Mouse (Mus musculus) kidney, adult 11 months (tissue): ENCODE data around the gene Grin2b.

ENCODE experiments used
- DNase-seq: peaks from one replicate; pipeline ENCODE4 v3.0.0; 2022

Gene Grin2b

DNA sequence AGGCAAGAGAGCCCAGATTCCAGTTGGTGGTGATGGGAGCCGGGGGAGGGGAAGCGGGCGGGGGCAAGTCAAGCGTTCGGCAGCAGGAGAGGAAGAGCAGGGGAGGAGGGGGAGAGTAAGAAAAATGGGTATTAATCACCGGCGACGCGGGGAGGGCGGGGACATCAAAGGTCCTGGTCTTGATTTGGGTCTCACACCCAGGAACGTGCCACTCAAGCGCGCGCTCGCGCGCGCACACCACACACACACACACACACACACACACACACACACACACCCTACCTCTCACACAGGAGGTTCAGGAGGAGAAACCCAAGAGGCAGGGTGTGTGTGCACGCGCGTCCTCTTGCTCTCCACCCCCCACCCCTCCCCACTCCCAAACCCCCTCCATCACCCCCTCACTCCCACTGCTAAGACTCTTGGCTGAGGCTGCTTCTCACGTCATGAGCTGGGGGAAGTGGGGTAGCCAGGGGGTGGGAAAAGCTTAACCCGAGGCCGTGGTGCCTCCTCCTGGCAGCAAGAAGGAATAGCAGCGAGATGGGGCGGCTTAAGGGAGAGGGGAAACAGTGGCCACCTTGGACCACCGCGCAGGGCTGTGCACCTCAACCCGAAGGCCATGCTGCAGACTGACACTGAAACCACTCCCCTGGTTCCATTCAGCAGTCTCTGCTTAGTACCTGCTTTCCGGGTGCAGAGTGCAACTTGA is at the start of gene Grin2b:
Grin2b (minus strand) TSS at position 321 of the 706 bp plus-strand sequence.
- no peak for DNase-seq

DNA sequence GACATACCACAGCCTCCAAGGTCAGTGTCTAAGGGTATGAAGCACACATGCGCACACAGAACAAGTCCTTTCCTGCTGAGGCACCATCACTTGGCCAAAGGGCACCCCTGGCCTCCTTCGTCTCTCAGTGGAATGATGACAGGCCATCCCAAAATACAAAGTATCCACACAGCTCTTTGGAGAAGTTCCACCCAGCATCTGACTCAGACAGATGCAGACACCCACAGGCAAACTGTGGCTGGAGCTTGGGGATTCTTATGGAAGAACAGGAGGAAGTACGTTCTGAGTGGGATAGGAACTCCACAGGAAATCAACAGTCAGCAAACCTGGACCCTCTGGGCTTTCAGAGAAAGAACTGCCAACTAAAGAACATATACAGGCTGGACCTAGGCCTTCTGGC is 48.6 kb upstream of the Grin2b start:
- DNase-seq: no peak

DNA sequence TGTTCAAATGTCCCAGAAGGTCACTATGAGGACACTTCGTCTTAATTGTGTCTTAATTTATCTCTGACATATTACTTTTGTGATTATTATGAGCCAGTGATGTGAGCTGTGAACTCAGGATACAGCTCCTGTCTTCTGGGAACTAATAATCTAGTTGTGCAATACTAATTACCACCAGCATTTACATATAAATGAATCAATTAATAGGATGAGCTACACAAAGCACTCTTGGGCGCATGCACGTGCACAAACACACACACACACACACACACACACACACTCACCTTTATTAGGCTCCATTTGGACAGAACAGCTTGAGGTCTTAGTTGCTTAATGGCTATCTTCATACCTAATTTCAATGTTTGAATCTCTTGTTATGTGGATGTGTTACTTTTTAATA is 37.1 kb upstream of the Grin2b start:
- DNase-seq: no peak

DNA sequence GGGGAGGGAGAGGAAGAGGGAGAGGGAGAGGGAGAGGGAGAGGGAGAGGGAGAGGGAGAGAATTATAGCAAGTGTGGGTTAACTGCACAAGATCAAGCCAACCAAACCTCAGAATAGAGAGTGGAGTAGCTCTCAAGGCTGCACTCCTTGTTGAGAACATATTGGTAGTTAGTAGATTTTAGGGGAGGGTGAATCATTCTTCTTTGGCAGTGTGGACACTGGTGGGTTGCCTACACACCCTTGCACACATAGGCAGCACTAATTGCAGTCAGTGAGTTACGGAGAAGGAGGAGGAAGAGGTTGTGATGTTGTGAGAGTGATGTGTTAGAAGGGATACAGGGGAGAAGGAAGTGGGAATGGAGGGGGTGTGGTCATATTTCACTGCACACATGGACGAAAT is 26.5 kb upstream of the Grin2b start:
- no peak for DNase-seq

DNA sequence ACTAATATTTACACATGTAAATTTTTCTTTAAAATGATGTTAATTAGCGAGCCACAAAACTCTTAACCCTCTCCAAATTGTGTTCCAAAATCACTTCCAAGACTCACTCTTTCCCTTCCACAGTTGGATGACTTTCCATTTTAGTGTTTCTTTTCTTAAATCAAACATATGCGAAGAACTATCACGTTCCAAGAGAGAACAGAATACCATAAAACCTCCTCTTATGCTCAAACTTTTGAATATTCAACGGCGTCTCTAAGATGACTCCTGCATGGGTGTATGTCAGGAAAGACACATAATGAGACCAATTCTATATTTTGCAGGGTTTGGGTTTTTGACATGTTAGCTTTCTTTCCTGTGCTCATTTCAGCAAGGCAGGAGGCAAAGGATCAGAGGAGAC is 21.3 kb upstream of the Grin2b start:
- DNase-seq: no peak

DNA sequence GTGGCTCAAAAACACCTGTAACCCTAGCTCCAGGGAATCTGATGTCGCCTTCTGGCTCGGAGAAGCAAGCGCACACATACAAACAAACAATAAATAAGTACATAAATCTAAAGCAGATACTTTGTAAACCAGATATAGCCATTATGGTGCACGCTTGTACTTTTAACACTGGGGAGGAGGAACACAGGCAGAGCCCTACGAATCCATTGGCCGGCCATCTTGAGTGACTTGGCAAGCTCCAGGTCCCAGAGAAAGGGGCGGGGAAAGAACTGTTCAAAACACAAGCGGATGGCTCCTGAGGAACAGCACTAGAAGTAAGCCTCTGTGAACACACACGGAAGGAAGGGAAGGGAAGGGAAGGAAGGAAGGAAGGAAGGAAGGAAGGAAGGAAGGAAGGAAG is 4.8 kb upstream of the Grin2b start:
- no peak for DNase-seq

DNA sequence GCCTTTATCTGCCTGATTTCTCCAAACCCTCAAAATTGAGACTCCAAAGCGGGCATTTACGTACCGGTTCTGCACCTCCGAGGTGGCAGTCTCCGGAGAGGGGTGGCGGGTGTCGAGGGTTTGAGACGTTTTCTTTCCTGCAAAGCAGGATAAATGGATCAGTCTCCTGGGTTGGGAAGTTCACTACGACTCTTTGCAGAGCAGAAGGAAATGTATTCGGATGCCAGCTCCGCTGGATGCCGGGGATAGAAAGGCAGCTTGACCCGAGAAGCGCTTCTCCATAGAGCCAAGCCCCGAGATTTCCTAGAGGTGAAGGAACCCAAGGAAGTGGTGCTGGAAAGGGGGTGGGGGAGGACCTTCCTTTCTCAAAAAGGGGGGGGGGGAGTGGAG is 515 bp downstream of the Grin2b start:
- no peak for DNase-seq

DNA sequence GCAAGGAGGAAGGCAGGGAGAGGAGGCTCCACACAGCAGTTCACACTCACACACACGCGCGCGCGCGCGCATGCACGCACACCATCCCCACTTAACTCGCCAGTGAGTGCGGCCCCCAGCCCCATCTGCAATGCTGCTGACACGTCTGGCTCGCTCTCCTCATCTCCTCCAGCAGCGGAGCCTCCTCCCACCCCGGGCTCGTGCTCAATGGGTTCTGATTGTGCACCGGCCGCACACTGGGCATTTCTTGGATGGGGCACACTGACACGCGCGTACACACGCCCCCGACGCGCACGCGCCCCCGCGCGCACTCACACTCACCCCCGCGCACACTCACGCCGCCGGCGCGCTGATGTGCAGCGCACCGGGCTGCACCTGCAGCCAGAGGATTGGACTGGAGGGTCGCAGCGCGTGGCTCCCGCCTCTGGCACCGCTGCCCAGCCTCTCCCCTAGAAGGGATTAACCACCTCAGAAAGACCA is 1.1 kb downstream of the Grin2b start:
- DNase-seq: no peak

DNA sequence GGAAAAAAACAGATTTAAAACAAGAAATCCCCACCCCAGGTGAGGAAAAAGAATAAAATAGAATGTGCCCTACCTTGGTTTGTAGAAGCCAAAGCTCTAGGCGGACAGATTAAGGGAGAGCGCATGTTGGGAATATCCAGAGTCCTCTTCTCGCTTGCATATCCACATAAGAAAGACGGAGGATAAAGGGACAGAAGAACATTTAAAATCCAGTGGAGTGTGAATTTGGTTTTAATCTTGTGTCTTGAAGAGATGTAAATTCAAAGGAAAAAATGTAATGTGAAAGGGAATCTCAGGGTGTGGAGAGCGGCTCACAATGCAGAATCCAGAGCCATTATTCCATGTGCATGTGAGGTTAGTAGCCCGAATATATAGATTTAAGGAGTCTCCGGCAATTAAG is 2.0 kb downstream of the Grin2b start:
- DNase-seq: no peak

DNA sequence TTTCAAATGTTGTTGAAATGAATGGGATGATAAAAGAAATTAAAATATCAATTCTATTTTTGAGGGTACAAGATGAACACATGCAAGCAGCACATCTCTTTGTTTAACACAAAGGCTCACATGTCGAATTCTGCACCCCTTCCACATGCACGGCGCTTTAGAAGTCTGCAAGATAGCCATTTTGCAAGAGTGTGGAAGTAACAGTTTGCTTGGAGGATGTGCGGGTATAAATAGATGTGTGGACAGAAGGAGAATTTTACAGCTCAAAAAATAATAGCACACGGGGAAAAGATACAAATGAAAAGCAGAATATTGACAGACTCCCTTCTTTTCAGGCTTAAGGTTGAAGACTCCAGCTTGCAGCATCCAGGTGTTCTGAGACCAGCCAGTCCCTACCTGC is 2.9 kb downstream of the Grin2b start:
- no peak for DNase-seq

DNA sequence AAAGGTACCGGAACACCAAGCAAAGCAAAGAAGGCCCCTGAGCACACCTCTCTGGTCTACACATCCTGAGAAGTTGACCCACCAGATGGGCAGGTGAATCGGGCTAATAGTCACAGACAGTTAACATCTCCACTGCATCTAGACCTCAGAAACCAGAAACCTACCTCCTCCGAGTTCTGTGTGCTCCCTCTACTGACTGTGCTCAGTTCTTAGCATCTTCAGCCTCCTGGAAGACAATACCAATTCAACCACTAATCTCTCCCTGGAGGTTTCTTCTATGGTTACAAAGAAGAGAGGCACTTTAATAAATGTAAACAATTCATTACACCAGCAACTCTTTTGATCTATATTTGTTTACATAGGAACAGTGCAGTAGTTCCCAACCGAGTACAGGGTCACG is 6.0 kb downstream of the Grin2b start:
- no peak for DNase-seq

DNA sequence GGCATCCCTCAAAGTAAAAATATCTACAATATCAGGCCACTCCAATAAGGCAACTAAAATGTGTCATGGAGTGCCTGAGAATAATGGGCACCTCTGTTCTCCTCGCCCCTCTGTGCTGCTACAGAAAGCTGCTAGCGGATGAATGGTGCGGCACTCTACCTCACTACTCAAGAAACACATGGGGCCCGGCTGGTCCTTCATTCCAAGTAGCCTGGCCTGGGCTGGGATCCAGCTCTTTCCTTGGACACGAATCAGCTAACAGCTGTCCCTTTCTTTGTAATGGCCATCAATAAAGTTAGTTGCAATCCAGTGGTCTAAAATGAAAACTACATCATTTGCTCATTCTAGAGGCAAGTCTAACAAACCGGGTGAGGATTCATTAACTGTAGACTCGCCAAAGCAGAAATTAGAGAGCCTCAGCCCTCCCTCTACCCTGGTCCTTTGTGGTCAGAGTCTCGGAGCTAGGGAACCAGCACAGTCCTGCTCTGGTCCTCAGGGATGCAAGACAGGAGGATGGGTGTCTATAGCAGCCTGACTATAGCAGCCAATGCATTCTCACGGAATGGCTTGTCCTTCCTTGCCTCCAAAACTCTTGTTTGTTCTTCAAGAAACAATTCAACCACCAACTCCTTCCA is 7.8 kb downstream of the Grin2b start:
- no peak for DNase-seq

DNA sequence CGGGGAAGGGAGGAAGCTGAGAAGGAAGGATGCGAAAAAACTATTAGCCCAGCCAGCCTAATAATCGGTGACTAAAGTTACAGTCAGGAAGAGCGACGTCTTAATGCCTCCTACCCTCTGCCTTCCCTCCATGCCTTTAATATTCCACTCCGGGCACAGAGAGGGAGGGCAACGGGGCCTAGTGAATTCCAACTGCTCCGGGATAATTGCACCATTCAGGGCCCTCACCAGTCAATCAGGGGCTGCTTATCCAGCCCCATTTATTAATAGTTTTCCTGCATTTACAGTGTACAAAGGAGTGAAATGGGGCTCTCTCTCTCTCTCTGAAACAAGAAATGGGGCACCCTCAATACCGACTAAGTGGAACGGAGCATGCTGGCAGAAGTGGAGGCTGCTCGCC is 11.2 kb downstream of the Grin2b start:
- no peak for DNase-seq

DNA sequence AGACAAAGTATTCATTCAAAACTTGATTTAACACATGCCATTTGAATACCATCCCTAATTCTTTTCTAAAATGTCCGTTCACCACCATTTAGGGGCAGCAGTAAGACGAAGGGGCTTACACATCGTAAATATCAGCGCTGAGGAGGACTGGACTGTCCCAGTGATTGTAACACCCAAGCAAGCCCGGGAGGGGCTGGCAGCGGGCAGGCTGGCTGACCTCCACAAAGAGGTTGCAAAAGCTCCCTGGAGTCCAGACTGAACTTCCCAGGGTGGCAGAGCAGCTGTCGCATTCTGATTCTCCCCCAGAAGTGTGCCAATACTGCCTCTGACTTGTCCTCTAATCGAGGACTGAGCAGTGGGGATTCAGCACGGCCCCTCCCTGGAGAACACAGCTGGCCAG is 19.9 kb downstream of the Grin2b start:
- no peak for DNase-seq

DNA sequence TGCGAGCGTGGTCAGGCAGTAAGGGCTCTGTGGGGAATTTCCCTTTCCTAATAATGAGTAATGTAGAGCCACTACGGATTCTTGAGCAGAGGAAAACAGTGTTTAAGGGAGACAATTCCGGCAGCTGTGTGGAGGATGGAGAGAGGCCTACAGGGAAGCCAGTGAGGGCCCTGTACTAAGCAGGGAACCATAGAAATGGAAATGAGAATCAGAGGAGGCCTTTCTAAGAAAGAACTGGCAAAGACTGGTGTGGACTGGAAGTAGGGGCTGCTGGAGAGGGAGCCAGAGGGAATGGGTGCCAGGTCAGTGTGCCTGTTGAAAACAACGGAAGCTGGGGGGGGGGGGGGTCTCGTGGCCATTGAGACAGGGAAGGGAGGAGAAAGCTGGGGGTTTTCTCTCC is 23.2 kb downstream of the Grin2b start:
- DNase-seq: peak; percentile 4

DNA sequence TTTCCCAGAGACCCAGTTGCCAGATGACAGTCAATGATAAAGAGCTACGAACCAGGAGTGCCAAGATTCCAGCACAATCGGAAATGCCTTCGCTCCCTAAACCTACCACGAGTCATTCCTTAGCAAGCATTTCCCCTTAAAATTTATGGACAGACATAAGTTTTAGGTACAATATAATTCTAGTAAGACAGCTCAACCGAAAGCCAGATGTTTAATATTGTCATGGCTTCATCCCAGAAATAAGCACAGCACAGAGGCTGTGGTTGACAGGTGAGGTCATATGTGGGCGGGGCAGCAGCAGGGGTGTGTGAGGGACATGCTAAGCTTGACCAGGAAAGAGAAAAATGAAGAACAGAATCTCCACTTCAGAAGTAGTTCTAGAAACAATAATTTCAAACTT is 33.3 kb downstream of the Grin2b start:
- DNase-seq: no peak

DNA sequence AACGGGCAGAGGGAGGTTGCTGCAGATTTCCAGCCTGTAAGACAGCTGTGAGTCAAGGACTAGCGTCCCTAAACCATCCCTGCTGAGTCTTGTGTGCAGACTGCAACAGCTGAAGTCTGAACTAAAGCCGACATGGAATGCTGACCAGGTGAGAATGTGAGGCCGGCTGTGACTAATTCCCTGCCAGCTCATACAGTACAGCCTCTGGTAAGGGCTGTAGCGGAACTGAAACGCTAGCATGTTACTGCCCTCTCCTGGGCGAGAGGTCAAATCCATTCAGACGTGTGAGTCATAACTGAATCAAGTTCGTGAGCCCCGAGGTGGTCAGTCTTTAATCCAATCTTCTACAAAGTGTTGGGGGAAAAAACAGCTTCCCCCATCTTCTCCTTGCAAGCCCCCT is 42.9 kb downstream of the Grin2b start:
- peak; percentile 15 for DNase-seq

DNA sequence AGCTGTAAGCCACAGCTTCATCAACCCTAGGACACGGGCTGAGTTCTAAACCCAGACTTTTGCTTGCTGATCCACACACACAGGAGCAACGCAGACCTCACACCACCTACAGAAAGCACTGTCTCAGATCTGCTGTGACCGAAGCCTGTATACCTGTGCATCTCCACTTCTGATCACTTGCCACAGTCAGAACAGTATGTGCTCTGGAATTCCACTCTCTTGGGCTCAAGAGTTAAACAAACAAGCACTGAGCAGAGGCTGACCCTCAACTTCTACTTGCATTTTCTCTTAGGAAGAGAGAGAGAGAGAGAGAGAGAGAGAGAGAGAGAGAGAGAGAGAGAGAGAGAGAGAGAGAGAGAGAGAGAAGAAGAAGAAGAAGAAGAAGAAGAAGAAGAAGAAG is 50.7 kb downstream of the Grin2b start:
- DNase-seq: no peak

DNA sequence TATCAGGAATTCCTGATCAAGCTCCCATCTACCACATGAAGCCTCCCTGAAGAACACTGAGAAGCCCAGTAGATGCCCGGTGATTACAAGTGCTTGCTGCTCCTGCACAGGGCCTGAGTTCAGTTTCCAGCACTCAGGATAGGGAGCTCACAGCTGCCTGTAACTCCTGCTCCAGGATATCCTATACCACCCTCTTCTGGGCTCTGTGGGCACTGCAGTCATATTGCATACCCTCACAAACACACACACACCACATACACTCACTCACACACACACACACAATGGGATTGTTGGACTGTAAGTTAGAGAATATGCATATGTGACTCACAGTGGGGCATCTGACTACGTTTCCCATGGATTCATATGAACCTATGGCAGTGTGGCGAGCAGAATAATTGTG is 55.9 kb downstream of the Grin2b start:
- DNase-seq: no peak

DNA sequence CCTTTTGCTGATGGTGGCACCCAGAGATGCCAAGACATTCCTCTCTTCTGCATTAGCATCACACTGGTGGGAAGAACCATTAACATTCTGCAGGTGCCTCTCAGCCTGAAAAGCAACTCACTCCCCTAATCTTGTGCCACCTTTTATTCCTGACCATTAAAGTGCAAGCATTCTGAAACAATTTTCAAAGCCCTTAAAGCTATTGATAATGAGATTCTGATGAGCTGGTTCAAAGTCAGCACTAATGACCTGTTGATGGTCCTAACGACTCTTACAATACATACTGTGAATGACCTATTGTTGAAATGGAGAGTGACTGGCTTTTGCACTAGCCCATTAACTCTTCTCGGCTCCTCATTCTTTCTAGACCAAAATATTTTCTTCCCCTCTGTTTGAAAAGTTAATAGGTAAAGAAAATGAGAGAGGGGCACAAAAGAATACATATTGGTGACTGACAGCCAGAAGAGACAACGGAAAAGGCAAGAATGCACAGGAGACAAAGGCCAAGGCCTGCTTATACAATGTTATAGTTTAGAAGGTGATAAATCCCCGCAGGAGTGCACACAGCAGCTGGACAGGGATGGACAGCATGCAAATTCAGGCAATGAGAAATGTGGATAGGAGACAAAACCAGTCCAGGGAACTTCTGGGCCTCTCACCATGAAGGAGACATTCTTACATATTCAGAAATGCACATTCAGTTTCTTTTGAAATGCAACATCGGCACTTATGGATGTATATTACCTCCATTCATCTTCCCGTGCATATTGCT is 59.5 kb downstream of the Grin2b start:
- DNase-seq: no peak

DNA sequence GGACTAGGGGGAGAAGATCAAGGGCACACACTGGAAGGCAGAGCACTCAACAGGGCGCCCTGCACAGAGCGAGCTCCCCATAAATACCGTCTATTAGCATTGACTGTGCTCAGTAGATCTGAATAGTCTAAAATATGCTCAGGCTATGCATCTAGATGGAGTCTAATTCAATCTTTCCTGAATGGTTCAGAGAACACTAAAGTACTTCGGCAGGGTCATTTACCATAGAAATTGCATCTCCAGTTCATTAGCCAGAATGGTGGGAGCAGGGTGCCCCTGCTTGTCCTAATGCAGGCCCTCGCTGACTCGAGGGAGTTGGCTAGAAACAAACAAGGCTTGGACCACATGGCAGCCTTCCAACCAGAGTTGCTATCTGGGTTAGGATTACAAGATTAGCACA is 64.1 kb downstream of the Grin2b start:
- no peak for DNase-seq

DNA sequence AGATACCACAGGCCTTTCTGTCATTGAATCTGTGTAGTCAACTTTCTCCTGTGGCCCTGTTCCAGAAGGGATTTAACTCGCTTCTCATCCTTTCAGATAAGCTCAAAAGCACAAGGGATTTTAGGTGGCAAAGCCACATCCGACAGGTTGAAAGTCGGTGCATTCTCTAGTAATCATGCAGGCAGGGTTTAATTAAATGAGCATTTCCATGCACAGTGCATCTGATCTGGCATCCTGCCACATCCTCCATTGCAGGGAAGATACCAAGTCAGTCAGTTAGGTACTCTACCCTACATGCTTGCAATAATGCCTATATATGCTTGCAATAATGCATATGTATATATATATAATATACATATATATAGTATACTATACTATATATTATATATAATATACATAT is 64.8 kb downstream of the Grin2b start:
- DNase-seq: no peak

DNA sequence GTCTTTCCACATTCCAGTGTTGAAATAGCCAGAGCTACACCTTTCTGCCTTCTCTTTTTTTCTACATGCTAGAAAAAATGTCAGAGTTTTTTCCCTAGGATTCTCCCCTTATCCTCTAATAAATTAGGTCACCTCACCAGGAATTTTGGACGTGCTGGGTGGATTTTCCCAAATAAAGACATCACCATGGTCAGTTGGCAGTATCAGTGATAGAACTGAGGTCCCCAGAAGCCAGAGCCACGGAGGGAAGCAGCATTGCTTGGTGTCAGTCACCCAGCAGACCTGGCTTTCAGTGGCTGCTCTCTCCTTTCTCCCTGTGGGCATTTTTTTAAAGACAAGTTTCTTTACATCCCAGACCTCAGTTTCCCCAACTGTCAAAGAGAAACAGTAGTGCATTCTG is 68.1 kb downstream of the Grin2b start:
- no peak for DNase-seq

DNA sequence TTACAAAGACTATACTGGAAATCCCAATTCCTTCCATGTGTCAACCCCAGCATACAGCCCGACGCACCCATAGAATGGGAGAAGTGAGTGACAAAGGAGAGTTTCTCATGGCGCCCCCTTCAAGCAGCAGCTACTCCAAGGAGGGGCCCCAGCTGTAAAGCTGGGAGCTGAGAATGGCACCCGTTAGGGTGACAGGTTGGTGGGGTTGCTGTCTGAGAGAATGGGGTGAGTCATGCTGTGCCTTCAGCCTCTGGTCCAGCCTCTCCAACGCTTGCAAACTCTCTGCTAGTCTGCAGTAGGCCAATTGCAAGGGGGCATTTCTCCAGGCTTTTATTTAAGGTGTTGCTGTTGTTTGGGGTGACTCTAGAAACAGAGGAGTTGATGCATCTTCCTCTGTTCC is 73.1 kb downstream of the Grin2b start:
- no peak for DNase-seq
